Mouse (Mus musculus): ENCODE data around the gene Pex5l.

- TF ChIP-seq CTCF (IDR thresholded peaks at IDR 0.05; ENCODE audit: insufficient read depth, low read depth, low read length) (no peak), POLR2A (IDR thresholded peaks at IDR 0.05; ENCODE audit: insufficient read depth, low read depth, low read length) (no peak)
Observed at GRCm38 (mm10) chr3:33061016-33061415, 82.0 kb downstream of the Pex5l start.

All from olfactory bulb, adult 2 months (tissue).